Mouse (Mus musculus): ENCODE measurements around the gene Mtmr11.
A peak's percentile ranks its signal among the peaks of the same experiment; 100 is the strongest.
"Not testable (repeated sequence)": the region's sequence is repeated elsewhere in the genome, so short reads cannot be mapped to it uniquely, and the experiment has no call there.

Gene Mtmr11

DNA sequence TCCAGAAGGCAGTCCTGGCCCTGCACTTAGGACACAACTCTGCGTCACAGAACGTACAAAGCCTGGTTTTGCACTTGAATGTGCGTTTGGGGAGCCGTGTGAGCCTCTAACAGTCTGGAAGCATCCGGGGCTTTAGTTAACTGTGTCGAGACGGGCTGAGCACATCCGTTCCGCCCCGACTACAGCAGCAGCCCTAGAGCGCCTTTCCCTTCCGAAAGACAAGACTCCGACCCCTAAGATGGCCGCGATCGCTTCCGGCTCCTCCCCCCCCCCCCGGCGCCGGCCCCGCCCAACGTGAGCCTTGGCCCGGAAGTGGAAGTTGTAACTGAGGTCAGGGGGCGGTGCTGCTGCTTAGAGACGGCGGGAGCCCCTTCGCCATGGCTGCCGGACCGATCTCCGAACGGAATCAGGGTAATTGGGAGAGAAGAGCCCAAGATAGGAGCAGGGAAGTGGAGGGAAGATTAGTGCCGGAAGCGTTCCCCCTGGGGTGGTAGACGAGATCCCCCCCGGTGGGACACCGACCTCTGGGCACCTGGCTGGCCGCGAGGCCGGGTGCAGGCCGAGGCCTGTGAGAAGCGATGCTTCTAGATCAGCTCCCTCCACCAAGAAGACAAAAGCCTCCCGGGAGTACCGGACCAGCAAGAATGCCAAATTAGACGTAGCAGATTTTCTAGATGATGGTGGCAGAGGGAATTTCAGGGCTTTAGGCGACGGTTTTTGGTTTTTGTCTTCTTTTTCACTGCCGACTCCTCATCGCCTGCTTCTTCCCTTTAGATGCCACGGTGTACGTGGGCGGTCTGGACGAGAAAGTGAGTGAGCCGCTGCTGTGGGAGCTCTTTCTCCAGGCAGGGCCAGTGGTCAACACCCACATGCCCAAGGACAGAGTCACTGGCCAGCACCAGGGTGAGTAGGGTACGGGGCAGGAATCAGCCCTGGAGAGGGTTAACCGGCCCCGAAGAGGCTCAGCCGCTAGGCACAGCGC is 10.7 kb downstream of the Mtmr11 start, which contains the start of gene Sf3b4:
Sf3b4 (plus strand) TSS at position 136 of the 982 bp plus-strand sequence.
- DNase-seq = peak; percentile 87

DNA sequence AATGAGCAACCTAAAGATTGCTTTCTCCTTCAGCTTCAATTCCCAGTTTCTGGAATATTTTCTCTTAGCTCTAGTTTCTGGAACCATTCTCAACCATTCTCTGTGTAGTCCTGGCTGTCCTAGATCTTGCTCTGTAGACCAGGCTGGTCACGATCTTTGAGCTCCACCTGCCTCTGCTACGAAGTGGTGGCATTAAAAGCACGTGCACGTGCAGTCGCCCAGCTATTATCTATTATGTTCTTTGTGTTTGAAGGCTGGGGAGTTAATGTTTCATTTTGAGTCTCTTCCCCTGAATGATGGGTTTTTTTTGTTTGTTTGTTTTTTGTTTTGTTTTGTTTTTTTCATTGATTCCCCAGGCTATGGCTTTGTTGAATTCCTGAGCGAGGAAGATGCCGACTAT is 11.4 kb downstream of the Mtmr11 start:
- DNase-seq = no peak

DNA sequence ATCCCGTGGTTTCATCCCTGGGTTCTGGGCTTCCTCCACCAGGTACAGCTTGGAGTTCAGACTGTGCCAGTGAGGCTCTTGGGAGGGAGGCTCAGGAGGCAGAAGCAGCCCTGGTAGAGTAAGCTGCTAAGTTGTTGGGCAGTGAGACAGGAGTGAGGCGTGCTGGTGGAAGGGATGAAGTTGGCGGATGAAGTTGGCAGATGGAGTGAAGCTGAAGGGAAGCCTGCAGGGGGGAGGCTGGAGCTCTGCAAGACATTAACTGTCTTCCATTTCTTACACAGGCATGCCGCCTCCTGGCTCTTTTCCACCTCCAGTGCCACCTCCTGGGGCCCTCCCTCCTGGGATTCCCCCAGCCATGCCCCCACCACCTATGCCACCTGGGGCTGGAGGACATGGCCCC is 12.2 kb downstream of the Mtmr11 start:
- DNase-seq = not testable (repeated sequence)

DNA sequence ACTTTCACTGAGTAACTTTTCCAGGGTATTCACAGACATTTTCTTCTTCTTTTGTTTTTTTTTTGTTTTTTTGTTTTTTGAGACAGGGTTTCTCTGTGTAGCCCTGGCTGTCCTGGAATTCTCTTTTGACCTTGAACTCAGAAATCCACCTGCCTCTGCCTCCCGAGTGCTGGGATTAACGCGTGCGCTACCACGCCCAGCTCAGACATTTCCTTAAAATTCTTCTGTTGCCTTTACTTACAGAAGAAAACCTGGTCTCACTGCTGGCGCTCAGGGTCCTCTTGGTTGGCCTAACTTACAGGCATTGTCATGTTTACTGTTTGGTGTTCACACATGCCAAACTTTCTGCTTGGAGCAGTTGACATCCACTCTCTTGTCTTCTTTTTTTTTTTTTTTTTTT is 13.4 kb downstream of the Mtmr11 start:
- DNase-seq = no peak

DNA sequence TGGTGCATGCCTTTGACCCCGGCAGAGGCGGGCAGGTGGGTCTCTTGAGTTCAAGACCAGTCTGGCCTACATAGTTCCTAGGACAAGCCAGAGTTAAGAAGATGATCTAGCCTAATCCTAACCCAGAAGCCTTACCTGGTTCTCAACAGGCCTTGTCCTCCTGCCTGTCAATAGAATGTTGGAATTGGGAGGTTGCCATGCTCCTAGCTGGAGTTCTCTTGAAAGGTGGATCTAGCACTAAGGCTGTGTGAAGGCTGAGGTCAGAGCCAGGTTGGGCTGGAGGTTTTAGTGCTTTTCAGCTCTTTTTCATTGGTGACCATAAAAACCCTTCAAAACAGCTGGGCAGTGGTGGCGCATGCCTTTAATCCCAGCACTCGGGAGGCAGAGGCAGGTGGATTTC is 16.6 kb downstream of the Mtmr11 start:
- DNase-seq = no peak

DNA sequence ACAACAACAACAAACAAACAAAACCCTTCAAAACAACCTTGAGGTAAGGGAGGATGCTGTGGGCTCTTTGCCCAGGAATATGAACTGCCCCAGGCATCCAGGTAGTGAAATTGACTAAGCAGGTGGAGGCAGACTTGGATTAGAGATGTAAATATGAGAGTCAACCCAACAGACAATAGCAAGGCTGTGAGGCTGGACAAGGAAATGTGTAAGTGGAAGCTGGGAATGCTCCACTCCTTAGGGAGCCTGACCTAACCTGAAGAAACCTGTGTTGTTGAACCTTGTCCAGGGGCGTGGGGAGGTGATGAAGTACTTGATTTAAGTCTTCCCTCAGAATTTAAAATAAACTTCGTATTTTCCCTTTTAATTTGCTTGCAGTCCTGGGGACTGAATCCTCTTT is 17.1 kb downstream of the Mtmr11 start:
- DNase-seq = no peak

DNA sequence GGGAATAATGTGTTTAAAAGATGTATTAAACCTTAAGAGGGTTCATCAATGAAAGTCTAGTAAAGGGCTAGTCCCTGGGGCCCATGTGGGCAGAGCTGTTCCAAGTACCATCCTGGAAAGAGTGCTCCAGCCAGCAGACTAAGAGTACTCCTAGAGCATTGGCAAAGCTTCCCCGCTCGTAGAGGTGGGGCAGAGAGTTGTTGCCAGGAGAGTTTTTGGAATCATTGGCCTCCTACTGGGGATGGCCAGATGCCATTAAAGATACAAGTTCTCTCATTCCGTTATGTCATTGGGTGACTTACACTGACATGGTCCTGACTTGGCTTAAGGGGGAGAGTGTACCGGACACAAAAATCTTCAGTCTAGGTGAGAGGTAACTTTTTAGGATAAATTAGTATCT is 17.7 kb downstream of the Mtmr11 start:
- DNase-seq = no peak

DNA sequence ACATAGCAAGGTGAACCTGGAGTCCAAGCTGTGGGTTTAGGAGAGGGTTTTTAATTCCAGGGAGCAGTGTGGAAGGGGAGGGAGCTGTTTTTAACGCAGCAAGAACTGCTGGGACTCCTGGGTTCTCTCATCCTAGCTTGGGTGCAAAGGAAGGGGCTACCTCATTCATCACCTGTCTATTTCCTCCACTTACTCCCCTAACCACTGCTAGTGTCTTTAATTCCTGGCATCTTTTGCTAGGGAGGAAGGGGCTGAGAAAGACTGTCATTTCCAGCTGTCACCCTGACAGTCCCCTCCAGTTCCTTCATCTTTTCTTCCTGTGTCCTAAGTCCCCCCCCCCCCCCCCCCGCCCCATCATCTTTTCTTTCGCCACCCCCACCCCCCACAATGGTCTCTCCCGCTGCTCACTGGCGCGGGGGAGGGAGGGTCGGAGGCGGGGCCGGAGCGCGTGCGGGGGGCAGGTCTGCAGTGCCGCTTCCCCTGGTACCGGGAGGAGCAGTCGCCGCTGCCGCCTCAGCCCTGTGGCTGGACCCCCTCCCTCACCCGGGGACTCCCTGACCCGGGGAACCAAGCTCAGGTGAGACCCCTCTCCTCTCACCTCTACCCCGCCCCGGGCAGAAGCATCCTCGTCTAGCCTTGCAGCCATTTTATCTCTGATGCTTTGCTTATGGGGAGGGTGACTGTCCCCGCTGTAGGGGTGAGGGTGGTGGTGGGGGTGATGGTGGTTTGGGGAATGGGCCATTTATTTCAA is 19.1 kb downstream of the Mtmr11 start, which contains the start of gene Sv2a:
Sv2a (plus strand) TSS at position 425 of the 751 bp plus-strand sequence.
- peak; percentile 68 for DNase-seq

DNA sequence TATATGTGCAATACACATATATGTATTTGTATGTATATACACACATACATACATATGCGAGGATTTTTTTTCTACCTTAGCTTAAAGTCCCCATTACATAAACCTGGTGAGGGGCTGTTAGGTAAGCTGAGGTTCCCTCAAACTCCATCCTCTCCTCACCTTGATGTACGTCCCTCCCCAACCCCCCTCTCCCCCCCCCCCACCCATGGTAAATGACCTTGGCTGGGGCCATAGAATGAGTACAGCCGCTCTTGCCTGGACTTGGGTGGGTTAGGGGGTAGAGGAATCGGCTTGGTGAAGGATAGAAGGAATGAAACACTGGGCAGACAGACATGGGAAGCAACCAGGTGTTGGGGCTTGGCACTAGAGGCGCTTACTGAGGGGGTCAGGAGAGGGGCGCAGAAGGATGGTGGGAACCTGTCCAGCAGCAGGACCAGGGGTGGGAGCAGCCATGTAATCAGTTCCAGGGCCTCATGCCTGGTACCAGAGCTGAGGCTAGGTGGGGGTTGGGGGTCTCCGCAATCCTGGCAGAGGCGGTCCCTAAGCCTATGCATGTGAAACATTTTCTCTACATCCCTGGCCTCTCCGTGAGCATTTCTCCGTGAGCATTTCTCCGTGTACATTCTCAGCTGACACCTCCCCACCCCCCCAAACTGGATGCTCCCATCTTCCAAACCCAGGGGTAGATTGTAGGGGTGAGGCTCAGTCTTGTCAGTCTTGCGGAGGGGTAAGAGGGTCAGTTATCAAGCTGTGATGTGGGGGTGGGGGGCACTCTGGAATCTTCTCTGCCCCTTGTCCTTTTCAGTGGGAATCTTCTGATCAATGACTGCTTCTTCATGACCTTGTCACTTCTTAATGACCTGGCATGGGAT is 19.9 kb downstream of the Mtmr11 start:
- DNase-seq = no peak

DNA sequence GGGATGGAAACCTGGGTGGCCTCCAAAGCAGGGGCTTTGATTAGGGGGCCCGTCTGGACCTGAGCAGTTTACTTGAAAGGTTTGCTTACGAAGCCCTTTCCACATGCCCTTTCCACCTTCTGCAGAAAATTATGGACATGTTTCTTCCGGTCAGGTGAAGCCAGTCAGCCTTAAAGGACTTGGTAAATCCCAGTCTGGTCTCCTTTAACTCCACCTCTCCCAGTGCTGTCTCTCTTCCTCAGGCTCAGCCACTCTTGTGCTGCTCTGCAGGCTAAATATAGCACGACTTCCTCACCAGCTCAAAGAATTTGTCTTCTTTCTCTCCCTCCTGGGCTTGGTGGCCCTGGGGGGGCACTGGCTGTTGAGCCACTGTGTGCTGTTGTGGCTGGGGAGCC is 20.6 kb downstream of the Mtmr11 start:
- DNase-seq = no peak

DNA sequence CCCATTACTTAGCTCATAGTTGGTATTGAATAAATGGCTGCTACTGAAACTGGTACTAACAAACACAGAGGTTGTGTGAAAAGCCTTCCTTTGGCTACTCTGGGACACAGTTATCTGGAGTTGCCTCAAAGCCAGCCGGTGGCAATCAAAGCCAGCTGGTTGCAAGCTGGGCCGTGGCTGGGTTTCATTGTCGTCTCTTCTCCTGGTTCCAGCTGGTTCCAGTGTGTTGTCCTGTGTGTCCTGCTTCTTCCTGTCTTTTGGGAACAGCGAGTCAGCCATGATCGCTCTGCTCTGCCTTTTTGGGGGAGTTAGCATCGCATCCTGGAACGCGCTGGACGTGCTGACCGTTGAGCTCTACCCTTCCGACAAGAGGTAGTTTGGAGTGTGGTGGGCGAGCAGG is 31.2 kb downstream of the Mtmr11 start:
- DNase-seq = no peak

DNA sequence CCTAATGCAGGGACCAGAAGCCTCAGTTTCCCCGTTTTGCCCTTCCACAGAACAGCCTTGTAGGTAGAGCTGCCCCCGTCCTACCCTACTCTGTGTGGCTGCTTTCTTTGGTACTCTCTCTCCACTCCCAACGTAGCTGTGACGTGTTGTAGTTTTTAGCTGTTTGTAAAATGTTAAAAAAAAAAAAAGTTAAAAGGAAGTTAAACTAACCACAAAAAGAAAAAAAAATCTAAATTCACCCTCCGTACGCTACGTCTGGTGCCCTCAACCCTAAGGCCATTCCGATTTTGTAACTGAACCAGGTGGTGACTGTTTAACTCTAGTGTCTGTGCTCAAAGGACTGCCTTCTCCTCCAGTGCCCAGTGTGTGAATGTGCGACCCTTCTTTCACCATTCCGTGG is 33.2 kb downstream of the Mtmr11 start:
- no peak for DNase-seq

DNA sequence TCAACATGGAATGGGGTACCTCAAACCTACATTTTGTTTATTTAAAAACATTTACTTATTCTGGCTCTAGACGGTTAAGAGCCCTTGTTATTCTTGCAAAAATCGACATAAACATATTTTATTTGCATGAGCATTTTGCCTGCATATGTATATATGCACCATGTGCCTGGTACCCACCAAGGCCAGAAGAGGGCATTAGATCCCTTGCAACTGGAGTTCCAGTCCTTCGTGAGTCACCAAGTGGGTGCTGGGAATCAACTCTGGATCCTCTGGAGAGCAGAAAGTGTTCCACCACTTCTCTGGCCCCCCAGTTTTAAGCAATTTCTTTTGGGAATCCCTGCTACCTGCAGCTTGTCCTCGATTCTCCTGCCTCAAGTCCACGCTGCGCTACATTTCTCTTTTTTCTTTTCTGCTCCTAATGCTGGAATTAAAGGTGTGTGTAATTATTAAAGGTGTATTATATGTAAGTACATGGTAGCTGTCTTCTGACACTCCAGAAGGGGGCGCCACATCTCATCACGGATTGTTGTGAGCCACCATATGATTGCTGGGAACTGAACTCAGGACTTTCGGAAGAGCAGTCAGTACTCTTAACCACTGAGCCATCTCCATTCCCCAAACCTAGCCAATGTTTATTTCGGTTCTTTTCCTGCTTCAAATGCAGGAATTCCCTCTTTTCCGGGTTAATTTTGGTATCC is 34.0 kb downstream of the Mtmr11 start:
- DNase-seq = peak; percentile 27

DNA sequence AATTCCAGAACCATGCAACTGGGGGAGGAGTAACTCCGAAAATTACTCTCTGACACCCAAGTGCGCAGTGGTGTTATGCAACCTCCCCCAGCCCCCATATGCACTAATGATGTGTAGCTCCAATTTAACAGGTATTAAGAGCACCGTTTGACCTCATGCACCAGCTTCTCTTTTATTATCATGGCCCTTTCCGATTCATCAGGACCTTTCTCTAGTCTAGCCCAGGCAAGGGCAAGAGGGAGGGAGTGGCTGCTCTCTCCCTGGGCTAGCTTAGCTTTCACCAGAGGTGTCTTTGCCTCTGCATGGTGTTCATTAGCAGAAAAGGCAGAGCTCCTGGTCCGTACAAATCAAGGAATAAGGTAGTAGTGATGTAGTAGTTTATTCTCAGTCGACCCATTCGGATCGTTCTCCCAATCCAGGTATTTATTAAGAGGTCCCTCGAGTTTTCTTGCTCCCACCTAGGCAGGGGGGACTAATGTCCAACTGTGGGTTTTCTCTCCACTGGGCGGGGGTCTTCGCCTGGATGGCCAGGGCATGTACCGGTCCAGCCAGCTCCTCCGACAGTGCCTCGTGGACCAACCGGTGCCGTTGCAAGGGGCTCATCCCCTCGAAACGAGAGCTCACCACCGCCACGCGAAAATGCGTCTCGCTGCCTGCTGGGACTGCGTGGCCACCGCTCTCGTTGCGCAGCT is 34.8 kb downstream of the Mtmr11 start:
- DNase-seq = no peak

DNA sequence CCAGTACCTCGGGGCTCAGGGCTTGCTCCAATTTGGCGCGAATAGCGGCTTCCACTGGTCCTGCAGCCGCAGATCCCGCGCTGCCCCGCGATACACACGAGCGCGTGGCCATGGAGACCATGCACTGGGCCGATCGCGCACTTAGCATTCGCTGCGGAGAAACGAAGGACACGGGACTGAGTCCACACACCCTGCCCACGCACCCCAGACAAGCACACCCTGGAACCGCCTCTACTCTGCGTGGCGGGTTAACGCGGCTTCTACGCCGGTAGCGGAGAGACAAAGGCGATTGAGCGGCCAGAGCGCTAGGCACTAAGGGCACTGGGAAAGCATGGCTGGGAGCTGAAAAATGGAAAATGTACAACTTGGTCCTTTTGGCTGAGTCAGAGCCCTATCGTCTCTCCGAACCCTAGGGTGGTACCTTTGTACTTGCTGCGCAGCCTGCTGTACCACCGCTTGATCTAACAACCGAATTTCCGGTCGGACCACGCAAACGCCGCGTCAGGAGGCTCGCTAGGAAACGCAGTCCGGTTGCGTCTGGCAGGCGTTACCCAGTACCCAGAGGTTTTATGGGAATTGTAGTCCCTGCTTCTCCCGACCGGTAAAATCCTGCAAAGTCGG is 35.4 kb downstream of the Mtmr11 start:
- peak; percentile 87 for DNase-seq

DNA sequence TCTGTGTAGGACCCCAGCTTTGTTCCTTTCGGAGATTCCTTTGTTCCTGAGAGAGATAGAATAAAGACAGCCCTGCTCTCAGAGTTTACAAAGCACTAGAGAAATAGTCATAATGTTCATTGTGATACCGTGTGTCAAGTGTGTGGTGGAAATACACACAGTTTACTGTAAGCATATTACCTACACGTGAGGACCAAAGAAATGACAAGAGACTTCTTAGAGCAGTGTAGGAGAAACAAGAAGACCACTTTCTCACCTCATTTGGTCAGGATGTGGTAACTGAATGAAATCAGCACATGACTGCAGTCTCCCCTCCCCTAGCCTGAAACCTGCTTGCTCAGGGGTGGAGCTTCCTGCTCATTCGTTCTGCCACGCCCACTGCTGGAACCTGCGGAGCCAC is 36.4 kb downstream of the Mtmr11 start:
- peak; percentile 64 for DNase-seq

DNA sequence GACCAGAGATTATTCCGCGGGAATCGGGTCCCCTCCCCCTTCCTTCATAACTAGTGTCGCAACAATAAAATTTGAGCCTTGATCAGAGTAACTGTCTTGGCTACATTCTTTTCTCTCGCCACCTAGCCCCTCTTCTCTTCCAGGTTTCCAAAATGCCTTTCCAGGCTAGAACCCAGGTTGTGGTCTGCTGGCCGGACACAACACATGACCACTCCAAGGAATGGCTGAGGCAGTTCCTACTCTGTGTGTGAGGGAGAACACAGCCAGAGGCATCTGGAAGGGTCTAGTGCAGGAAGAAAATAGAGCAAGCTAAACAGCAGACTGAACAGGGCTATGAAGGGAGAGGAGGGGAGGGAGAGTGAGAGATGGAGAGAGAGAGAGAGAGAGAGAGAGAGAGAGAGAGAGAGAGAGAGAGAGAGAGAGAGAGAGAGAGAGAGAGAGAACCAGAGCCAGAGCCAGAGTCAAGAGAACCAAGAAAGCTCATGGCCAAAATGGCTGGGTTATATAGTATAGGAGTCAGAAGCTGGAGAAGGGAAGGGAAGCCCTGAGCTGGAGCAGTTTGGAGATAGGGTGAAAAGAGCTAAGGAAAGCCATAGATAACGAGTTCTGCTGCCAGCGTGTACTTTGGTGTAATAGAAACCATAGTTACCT is 36.9 kb downstream of the Mtmr11 start:
- DNase-seq = not testable (repeated sequence)

DNA sequence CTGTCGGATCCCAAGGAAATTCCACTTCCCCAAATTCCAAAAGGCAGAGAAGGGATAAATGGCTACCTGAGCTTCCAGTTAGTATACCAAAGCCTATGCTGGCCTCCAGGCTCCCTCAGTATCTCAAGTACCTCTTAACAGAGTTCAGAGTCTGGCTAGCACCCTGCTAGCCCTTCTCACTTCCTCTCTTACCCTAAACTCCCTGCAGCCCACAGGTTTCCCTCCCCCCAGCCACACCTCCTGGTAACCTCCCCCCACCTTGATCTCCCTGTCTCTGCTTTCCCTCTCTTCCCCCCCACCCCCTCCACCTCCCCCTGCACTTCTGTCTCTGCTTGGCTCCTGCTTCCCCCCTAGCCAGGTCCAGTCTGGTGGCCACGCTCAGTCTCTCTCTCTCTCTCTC is 37.9 kb downstream of the Mtmr11 start:
- DNase-seq = no peak

DNA sequence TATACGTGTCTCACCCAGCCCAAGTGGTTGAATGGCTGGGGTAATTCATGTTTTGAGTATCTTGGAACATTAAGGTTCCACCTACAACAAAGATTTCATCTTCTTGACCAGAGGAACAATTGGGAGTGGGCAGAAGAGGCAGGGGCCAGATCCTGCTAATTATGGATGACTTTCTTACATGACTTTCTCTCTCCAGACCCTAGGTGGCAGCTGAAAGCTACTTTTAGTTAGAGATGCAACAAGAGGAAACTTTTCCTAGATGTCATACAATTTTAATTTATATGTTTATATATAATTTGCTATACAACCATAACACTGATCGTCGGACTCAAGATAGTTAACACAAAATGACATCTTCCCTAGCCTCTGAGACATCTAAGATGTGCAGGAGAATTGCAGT is 46.0 kb downstream of the Mtmr11 start:
- no peak for DNase-seq

DNA sequence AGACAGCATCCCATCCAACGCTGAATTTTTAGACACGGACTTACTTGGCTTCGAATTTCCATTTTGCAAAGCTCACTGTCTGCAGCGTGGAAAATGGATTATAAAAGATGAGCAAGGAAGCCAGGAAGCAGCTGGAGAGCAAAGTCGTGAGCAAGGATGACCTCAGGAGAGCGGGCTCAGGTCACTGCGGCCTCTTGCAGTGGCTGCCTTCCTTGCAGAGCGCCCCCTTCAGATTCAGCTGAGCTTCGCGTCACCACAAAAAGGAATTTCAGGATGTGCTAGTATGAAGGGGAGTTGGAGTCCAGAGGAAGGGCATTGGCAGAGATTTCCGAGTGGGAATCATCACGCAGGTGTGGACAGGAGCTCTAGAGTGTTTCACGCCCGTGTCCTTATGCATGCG is 47.4 kb downstream of the Mtmr11 start:
- DNase-seq = no peak

Data from thymus, postnatal 14 days (tissue).